Mouse (Mus musculus) thymus, postnatal 36 days (tissue): Measurements from ENCODE around the gene Plb1.

ENCODE experiments used
- DNase-seq, 2 experiments: peaks; one replicate each; pipeline ENCODE4 v3.0.0; 2022; ENCODE audit warnings: mixed read lengths in 2 of 2

The Plb1 gene

GRCm38 (mm10) chr5:32232474-32232873, at the start of gene Plb1:
Gene Plb1, plus strand, starts transcription at chr5:32232708.
- no peak for DNase-seq

GRCm38 (mm10) chr5:32182885-32183629, 49.5 kb upstream of the Plb1 start:
- no peak for DNase-seq

GRCm38 (mm10) chr5:32187717-32188116, 44.8 kb upstream of the Plb1 start:
- DNase-seq: no peak

GRCm38 (mm10) chr5:32191259-32191658, 41.2 kb upstream of the Plb1 start:
- no peak for DNase-seq

- DNase-seq: no peak
These were observed 40.3 kb upstream of the Plb1 start for GRCm38 (mm10) chr5:32192016-32192845.

- DNase-seq: no peak
These were observed 38.3 kb upstream of the Plb1 start for GRCm38 (mm10) chr5:32194236-32194635.

GRCm38 (mm10) chr5:32195857-32196609, 36.5 kb upstream of the Plb1 start:
- no peak for DNase-seq

GRCm38 (mm10) chr5:32197698-32198097, 34.8 kb upstream of the Plb1 start:
- DNase-seq: peak; percentile 81 to 85

- DNase-seq: peak; percentile 15 to 47
These were observed 33.4 kb upstream of the Plb1 start for GRCm38 (mm10) chr5:32199136-32199535.

- DNase-seq: no peak
These were observed 32.9 kb upstream of the Plb1 start for GRCm38 (mm10) chr5:32199594-32199993.

GRCm38 (mm10) chr5:32204653-32205052, 27.9 kb upstream of the Plb1 start:
- DNase-seq: no peak

- DNase-seq: no peak
These were observed 25.8 kb upstream of the Plb1 start for GRCm38 (mm10) chr5:32206726-32207125.

- no peak for DNase-seq
These were observed 24.0 kb upstream of the Plb1 start for GRCm38 (mm10) chr5:32208460-32208859.

- DNase-seq: no peak
These were observed 21.5 kb upstream of the Plb1 start for GRCm38 (mm10) chr5:32211011-32211410.

GRCm38 (mm10) chr5:32213746-32214145, 18.8 kb upstream of the Plb1 start:
- DNase-seq: no peak

GRCm38 (mm10) chr5:32215510-32215909, 17.0 kb upstream of the Plb1 start:
- peak; percentile 49 to 65 for DNase-seq

GRCm38 (mm10) chr5:32216465-32216864, 16.0 kb upstream of the Plb1 start:
- DNase-seq: no peak

- no peak for DNase-seq
These were observed 15.0 kb upstream of the Plb1 start for GRCm38 (mm10) chr5:32217477-32217876.

- DNase-seq: peak; percentile 16 to 33
These were observed 2.1 kb upstream of the Plb1 start for GRCm38 (mm10) chr5:32230372-32230771.

GRCm38 (mm10) chr5:32239337-32239736, 6.8 kb downstream of the Plb1 start:
- DNase-seq: no peak

GRCm38 (mm10) chr5:32240741-32241140, 8.2 kb downstream of the Plb1 start:
- no peak for DNase-seq

- no peak for DNase-seq
These were observed 10.9 kb downstream of the Plb1 start for GRCm38 (mm10) chr5:32243286-32243885.

- DNase-seq: no peak
These were observed 12.9 kb downstream of the Plb1 start for GRCm38 (mm10) chr5:32245385-32245784.
